Mouse (Mus musculus) frontal cortex, postnatal 14 days (tissue): ENCODE results near the gene Tut1.
"Not testable (repeated sequence)": the region's sequence is repeated elsewhere in the genome, so short reads cannot be mapped to it uniquely, and the experiment has no call there.

Source experiments
- DNase-seq, 2 experiments: peaks; one replicate each; pipeline ENCODE4 v3.0.0; 2022; ENCODE audit warnings: low spot score in 2 of 2

Tut1 gene

GRCm38 (mm10) chr19:8942276-8942964 lies 11.2 kb upstream of the Tut1 start:
- peak in 1 of 2 experiments; percentile 50 for DNase-seq

- DNase-seq: no peak
Observed at GRCm38 (mm10) chr19:8943047-8943446, 10.6 kb upstream of the Tut1 start.

- no peak for DNase-seq
Observed at GRCm38 (mm10) chr19:8944062-8944461, 9.6 kb upstream of the Tut1 start.

GRCm38 (mm10) chr19:8944750-8945149 lies 8.9 kb upstream of the Tut1 start:
- DNase-seq: no peak

- DNase-seq: no peak
Observed at GRCm38 (mm10) chr19:8945251-8945650, 8.4 kb upstream of the Tut1 start.

GRCm38 (mm10) chr19:8946929-8947328 lies 6.7 kb upstream of the Tut1 start:
- no peak for DNase-seq

GRCm38 (mm10) chr19:8950190-8950589 lies 3.5 kb upstream of the Tut1 start:
- DNase-seq: no peak

DNA sequence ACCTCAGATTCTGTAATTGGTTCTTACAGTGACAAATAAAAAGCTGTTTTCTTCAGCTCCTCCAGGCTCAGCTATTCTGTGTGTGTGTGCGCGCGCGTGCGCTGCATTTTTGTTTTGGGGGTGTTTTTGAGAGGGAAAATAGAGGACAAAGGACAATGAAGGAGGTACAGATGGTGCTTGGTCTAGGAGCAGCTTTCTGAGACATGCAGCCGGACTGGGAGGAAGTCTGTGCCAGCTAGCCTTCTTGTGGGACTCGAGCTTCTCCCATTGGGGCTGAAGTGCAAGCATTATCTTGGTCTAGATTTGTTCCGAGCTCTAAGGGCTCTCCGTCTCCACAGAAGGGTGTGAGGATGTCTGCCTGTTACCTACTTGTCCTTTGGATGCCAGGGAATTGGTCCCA lies 1.4 kb upstream of the Tut1 start:
- no peak for DNase-seq

DNA sequence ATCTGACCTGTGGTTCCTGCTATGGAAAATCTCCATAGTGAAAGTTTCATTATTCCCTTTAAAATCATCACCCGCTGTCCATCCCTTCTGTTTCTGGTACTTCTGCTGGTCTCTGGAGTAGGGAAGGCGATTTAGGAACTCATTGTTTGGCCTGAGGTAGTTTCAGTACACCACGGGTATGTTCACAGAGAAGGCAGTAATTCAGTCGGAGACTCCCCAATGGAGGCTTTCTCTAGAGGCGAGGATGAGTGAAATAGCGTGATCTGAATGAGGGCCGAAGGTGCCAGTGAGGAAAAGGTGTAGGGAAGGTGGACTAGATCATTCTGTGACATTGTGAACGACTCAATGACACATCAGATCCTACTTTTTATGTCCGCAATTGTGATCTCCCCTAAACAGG lies 524 bp downstream of the Tut1 start:
- DNase-seq: no peak

- no peak for DNase-seq
Observed at GRCm38 (mm10) chr19:8962256-8962655, 8.6 kb downstream of the Tut1 start.

DNA sequence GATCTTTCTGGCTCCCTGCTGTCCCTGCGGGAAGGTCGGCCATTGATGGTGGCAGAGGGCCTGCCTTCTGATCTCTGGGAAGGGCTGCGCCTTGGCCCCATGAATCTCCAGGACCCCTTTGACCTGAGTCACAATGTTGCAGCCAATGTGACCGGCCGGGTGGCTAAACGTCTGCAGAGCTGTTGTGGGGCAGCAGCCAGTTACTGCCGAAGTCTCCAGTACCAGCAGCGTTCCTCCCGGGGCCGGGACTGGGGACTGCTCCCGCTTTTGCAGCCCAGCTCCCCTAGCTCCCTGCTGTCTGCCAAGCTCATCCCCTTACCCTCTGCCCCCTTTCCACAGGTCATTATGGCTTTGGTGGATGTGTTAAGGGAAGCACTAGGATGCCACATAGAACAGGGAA lies 11.4 kb downstream of the Tut1 start:
- no peak for DNase-seq

DNA sequence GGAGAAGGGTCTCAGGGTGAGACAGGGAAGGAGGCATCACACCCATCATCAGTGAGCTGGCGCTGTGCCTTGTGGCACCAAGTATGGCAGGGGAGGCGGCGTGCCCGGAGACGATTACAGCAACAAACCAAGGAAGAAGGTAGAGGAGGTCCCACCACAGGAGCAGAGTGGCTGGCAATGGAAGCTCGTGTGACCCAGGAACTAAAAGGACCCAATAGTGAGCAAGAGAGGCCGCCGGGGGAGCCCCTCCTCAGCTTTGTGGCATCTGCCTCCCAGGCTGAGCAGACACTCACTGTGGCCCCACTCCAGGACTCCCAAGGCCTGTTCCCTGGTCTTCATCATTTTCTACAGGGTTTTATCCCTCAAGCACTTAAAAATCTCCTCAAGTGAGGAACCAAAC lies 12.1 kb downstream of the Tut1 start:
- no peak for DNase-seq

DNA sequence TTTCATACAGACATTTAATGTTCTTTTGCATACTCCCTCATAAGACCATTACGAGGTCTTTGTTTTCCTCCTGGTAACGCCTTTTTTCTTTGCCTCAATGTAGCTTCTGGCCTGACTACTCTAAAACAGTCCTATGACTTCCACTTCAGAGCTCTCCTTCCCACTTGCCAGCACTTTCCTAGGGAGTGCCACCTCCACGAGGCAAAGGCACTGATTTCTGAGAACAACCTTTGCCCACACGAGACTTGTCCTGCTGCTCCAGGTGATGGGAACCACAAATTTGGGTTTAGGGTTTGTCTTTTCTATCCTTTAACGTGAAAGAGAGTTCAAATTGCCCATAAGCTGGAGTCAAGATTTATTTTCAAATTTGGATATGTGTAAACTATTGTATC lies 12.5 kb downstream of the Tut1 start:
- DNase-seq: no peak

- peak; percentile 99 for DNase-seq
Observed at GRCm38 (mm10) chr19:8966590-8967372, 13.1 kb downstream of the Tut1 start, which contains the start of gene Eef1g. TSS of gene Eef1g (plus strand) at chr19:8967041.

GRCm38 (mm10) chr19:8967373-8967743 lies 13.7 kb downstream of the Tut1 start:
- DNase-seq: no peak

DNA sequence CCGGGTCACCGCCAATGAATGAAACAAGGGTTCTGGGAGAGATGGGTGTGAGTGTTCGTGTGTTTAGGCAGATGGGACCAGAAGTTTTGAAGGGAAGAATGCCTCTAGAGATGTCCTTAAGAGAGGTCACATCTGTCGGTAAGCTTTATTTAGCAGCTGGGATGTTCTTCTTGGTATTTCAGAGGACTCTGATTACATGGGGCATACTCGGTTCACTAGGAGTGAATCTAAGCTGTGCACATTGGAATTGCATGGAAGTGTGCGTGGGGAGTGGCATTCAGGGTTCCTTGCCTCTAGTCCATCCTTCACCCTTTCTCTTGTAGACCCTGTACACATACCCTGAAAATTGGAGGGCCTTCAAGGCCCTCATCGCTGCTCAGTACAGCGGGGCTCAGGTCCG lies 14.2 kb downstream of the Tut1 start:
- no peak for DNase-seq

GRCm38 (mm10) chr19:8972491-8972890 lies 18.8 kb downstream of the Tut1 start:
- not testable (repeated sequence) for DNase-seq

DNA sequence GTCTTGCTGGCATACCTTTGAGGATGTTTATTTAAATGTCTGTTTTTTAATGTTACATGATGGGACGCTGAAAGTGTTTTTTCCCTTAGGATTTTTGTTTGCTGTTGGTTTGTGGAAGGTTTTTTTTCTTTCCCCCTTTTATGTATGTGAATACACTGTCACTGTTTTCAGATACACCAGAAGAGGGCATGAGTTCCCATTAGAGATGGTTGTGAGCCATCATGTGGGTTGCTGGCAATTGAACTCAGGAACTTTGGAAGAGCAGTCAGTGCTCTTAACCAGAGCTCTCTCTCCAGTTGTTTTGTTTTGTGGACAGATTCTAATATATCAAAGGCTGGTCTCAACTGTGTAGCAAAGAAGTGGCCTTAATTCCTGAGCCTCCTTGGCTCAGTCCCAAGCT lies 21.0 kb downstream of the Tut1 start:
- no peak for DNase-seq

DNA sequence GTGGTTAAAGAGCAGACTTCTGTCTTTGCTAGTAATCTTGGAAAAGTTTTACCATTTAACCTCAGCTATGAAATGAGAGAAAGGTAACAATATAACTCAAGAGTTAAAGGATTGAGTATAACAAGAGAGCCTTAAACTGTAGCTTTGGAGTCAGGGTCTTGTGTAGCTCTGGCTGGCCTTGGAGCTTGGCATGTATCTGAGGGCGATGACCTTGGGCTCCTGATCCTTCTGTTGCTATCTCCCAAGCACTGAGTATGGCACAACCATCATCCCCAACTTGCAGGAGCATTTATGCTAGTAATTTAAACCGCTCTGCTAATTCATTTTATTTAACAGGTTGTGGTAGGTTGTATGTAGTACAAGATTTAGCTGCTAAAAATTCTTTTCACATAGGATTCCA lies 21.8 kb downstream of the Tut1 start:
- DNase-seq: no peak

GRCm38 (mm10) chr19:8976535-8976934 lies 22.9 kb downstream of the Tut1 start:
- no peak for DNase-seq

- no peak for DNase-seq
Observed at GRCm38 (mm10) chr19:8980771-8981170, 27.1 kb downstream of the Tut1 start.

DNA sequence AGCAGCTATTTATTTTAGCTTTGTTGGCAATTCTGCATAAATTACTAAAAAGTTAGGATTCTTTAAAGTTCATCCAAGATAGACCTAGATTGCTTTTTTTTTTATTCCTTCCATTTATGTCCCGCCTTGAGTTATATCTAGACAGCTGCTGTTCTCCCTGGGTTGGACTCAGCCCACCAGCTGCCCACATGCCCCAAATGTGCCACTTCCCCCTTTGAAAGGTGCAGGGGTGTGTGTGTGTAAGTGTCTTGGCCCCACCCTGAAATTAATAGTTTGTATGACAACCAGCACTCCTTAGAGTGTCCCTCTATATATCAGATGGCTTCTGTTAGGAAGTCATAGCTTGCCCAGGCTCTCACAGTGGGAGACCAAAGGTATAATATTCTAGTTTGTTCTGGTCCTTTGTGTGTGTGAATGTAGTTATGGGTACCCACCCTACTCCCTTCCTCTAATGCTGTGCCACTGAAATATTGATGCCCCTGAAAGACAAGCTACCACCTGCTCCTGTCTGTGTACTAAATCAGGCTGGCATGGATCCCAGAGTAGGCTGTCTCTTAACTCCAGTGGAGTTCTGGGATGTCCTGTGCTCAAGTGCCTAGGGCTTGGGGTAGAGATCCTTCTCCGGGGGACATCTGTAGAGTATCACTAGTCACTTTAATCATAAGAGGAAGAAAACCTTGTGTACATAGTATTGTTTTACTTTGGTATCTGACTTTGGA lies 28.0 kb downstream of the Tut1 start:
- DNase-seq: no peak
